Mouse (Mus musculus) G1E (cell line): ENCODE data around the gene Commd9. TPM values are rescaled to one million over a fixed set of nuclear protein-coding genes. Genes with fewer than 3 reads are reported as not detected.

ENCODE experiments used
- ATAC-seq: 2 replicates; pipeline ENCODE4 v1.8.0; 2016; ENCODE audit warnings: mild to moderate bottlenecking; ENCODE audit not compliant: insufficient number of reproducible peaks, poor library complexity, low FRiP score, severe bottlenecking; ENCODE audit errors: extremely low read depth
- DNase-seq: peaks from one replicate; pipeline ENCODE4 v3.0.0; 2012; ENCODE audit warnings: low spot score
- H3K27me3 ChIP-seq: 2 replicates; pipeline ENCODE4 v1.6.1; 2012; ENCODE audit warnings: mild to moderate bottlenecking, low read length, inconsistent platforms; ENCODE audit not compliant: insufficient read depth
- H3K36me3 ChIP-seq: replicated peaks from 2 replicates; pipeline ENCODE3; 2012; ENCODE audit warnings: mild to moderate bottlenecking, inconsistent platforms
- H3K4me1 ChIP-seq: 2 replicates; pipeline ENCODE4 v1.6.1; 2012; ENCODE audit warnings: low read depth, low read length, inconsistent platforms, mixed read lengths; ENCODE audit not compliant: insufficient read depth
- H3K4me3 ChIP-seq: 2 replicates; pipeline ENCODE4 v1.5.1; 2012; ENCODE audit warnings: low read depth, mild to moderate bottlenecking, inconsistent platforms, low read length, moderate library complexity, mixed read lengths
- H3K9me3 ChIP-seq: replicated peaks from 2 replicates; pipeline ENCODE4 v1.6.1; 2012; ENCODE audit warnings: inconsistent platforms
- CTCF ChIP-seq: IDR thresholded peaks from 2 replicates; pipeline ENCODE4 v1.5.1; 2012; ENCODE audit warnings: low read depth, low read length, inconsistent platforms, mixed read lengths
- GATA1 ChIP-seq: IDR thresholded peaks from 2 replicates; pipeline ENCODE4 v1.6.1; 2012; ENCODE audit warnings: borderline replicate concordance, low read length, inconsistent platforms, mixed read lengths
- GATA2 ChIP-seq: IDR thresholded peaks from 2 replicates; pipeline ENCODE4 v1.6.1; 2012; ENCODE audit warnings: low read depth, low read length, inconsistent platforms, borderline replicate concordance
- POLR2AphosphoS5 ChIP-seq: IDR thresholded peaks from 2 replicates; pipeline ENCODE4 v1.6.1; 2012; ENCODE audit warnings: low read depth, low read length, inconsistent platforms; ENCODE audit not compliant: insufficient replicate concordance
- TAL1 ChIP-seq: conservative IDR thresholded peaks from 2 replicates; pipeline ENCODE4 v1.6.1; 2012; ENCODE audit warnings: low read depth, low read length, inconsistent platforms, mixed read lengths
- polyA plus RNA-seq: library from polyadenylated mRNA; stranded (reverse); fragments of >175 nt; gene quantifications from 2 replicates; pipeline ENCODE4 v1.2.3, GENCODE M21; 2012
- total RNA-seq, 2 experiments: library from RNA; stranded (forward) in 1 of 2; stranded (reverse) in 1 of 2; fragments of 200-1000 nt in 1 of 2; fragments of >200 nt in 1 of 2; fragmentation: Nextera tagmentation in 1 of 2; gene quantifications; 2 replicates each; pipeline ENCODE4 v1.2.3; 2014 to 2017

The Commd9 gene
- total and polyA plus RNA-seq, 3 experiments: 5.1 to 80.9 (median 28.4) TPM

DNA sequence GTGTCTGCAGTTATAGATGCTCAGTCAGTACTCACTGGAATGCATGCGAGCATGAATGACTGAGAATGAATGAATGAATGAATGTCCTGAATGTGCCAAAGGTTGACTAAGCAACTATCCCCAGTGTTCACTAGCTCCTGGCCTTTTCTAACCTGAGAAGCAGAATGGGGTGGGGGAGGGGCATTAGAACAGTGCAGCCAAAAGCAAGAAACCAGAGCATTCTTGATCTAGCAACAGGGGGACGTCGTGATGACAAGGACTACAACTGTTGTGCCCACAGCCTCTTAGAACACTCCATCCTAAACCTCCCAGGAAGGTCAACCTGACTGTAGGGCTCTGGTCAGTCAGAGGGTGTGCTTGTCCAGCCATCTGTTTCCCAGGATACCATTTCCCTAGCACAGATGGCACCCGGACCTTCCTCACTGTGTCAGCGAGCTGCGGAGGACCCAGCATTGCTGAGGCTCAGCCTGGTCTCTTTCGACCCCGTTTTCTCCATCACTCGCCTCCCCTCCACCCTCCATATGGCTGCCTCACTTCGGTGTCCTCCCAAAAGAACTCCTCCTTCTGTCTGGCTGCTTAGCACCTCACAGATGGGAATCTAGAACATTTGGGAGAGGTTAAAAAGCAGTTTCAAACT lies 21.5 kb downstream of the Commd9 start:
- peaks cover 2% of the 10 kb centered on the region for H3K36me3 ChIP-seq
- TF ChIP-seq POLR2AphosphoS5 (no peak), TAL1 (no peak), GATA1 (no peak), CTCF (no peak), GATA2 (no peak)
- no peaks in the 10 kb centered on the region for H3K9me3 ChIP-seq
- peaks cover 7% of the 10 kb centered on the region for H3K4me1 ChIP-seq
- no peak for DNase-seq
- no peak overlapping the region for H3K4me3 ChIP-seq
- peaks cover 9% of the 10 kb centered on the region for H3K27me3 ChIP-seq
- ATAC-seq: no peak

DNA sequence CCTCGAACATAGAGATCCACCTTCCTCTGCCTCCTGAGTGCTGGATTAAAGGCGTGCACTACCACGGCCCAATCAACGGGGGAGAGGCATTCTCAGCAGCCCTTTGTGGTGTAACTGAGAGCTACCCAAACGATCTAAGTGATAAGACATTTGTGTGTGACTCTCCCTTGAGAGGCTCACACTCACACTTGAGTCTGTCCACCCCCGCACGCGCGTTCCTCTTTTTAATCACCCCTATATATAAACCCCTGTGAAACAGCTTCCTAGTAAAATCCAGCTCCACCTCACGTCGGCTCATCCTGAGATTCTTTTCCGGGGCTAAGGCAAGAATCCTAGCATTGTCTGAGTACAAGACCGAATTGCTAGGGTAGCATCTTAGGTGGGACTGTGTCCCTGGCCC lies 22.7 kb downstream of the Commd9 start:
- Histone ChIP-seq H3K27me3 (peaks cover 12% of the 10 kb centered on the region), H3K9me3 (no peaks in the 10 kb centered on the region), H3K36me3 (no peaks in the 10 kb centered on the region), H3K4me3 (no peak overlapping the region), H3K4me1 (peaks cover 7% of the 10 kb centered on the region)
- TF ChIP-seq TAL1 (no peak), GATA2 (no peak), POLR2AphosphoS5 (no peak), GATA1 (no peak), CTCF (no peak)
- no peak for DNase-seq
- no peak for ATAC-seq

DNA sequence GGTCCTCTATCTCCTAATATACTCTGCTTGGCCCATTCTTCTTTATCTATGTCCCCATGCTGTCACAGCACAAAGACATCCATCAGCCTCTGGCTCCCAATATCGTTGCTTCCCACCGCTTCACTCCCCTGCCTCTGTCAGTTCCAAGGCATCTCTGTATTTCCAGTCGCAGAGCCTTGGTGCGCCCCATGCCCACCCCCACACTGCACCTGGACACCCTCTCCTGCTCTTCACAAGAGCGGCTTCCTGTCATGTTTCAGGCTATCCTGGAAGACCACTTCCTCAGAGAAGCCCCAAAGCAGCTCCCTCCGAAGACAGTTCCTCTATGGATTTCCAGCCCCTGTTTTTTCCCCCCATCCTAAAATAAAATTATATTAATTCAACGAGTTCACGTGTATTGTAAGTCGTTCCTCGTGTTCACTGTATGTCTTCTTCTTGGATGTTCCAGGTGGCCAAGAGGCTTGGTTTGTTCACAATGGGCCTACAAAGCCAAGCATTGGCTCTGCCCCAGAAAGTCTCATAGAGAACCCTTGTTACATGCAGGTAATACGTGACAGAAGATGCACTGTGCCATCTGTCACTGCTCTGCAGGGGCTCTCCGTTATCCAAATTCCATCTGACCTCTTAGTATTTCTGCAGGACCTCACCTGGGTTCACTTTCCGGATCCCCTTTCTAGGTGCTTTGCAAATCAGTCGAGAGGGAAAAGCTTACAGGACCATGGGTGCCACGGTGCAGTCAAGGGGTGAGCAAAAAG lies 23.5 kb downstream of the Commd9 start:
- no peak for DNase-seq
- no peak for ATAC-seq
- no peaks in the 10 kb centered on the region for H3K36me3 ChIP-seq
- no peak overlapping the region for H3K4me3 ChIP-seq
- H3K27me3 ChIP-seq: peaks cover 12% of the 10 kb centered on the region
- H3K4me1 ChIP-seq: peaks cover 7% of the 10 kb centered on the region
- TF ChIP-seq GATA2 (no peak), TAL1 (no peak), POLR2AphosphoS5 (no peak), GATA1 (no peak), CTCF (no peak)
- H3K9me3 ChIP-seq: no peaks in the 10 kb centered on the region

GRCm38 (mm10) chr2:101918518-101918917 lies 32.5 kb downstream of the Commd9 start:
- no peaks in the 10 kb centered on the region; the same call in 1 of the 2 replicates for H3K27me3 ChIP-seq
- no peak for ATAC-seq
- no peak for DNase-seq
- H3K9me3 ChIP-seq: no peaks in the 10 kb centered on the region
- H3K4me1 ChIP-seq: no peaks in the 10 kb centered on the region
- TF ChIP-seq CTCF (no peak), GATA1 (no peak), GATA2 (no peak), TAL1 (no peak), POLR2AphosphoS5 (no peak)
- no peaks in the 10 kb centered on the region for H3K36me3 ChIP-seq
- H3K4me3 ChIP-seq: no peak overlapping the region

DNA sequence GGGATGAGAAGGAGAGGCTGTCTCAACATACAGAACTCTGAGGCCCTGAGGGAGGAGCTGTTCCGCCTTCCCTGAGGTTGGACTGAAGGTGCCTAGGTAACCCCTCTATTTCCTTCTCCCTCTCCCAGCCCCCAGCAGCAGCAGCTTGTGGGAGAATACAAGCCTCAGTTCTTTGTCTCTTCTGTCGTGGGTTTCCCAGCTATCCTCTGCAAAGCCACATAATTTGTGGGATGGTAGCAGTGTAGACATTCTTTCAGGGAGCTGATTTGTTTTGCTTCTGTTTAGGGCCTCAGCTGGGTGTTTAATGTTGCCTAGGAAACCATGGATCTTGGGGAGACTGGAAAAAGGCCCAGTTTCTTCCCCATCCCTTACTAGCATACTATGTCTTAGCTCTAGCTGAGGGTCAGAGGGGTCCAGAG lies 34.1 kb downstream of the Commd9 start:
- H3K9me3 ChIP-seq: no peaks in the 10 kb centered on the region
- H3K4me1 ChIP-seq: no peaks in the 10 kb centered on the region
- no peak for DNase-seq
- H3K4me3 ChIP-seq: no peak overlapping the region
- H3K27me3 ChIP-seq: no peaks in the 10 kb centered on the region; the same call in 1 of the 2 replicates
- H3K36me3 ChIP-seq: no peaks in the 10 kb centered on the region
- no peak for ATAC-seq
- TF ChIP-seq GATA1 (no peak), POLR2AphosphoS5 (no peak), GATA2 (no peak), TAL1 (no peak), CTCF (no peak)

- TF ChIP-seq GATA1: no peak
- no peak for TF ChIP-seq CTCF
- no peak for TF ChIP-seq GATA2
- TF ChIP-seq POLR2AphosphoS5: no peak
- TF ChIP-seq TAL1: no peak
- no peaks in the 10 kb centered on the region for H3K36me3 ChIP-seq
- no peaks in the 10 kb centered on the region for H3K9me3 ChIP-seq
- ATAC-seq (no peak), DNase-seq (no peak)
- no peaks in the 10 kb centered on the region; the same call in 1 of the 2 replicates for H3K27me3 ChIP-seq
- H3K4me3 ChIP-seq: no peak overlapping the region
- H3K4me1 ChIP-seq: no peaks in the 10 kb centered on the region
Measured at GRCm38 (mm10) chr2:101922302-101922701, 36.3 kb downstream of the Commd9 start.
